Mouse (Mus musculus): ENCODE results near the gene Zfp560. TPM values are rescaled to one million over a fixed set of nuclear protein-coding genes. Genes with fewer than 3 reads are reported as not detected.
"Not testable (repeated sequence)": the region's sequence is repeated elsewhere in the genome, so short reads cannot be mapped to it uniquely, and the experiment has no call there.

Zfp560 gene
- polyA plus RNA-seq, 1 experiment from 2014 or later: 31.0 TPM

GRCm38 (mm10) chr9:20335994-20336393 lies 49.0 kb downstream of the Zfp560 start, which contains the start of gene Olfr18:
Gene Olfr18 (minus strand): TSS chr9:20336094.
- no peak within 1 kb of the TSS for H3K4me2 ChIP-seq (ENCODE audit: low read depth, low read length)
- no peaks in the 10 kb centered on the region for H3K4me1 ChIP-seq (ENCODE audit: control insufficient read depth, insufficient read depth, low read length)
- H3K27me3 ChIP-seq (ENCODE audit: control insufficient read depth, insufficient read depth, low read length): no peaks in the 10 kb centered on the region
- no peaks in the 10 kb centered on the region for H3K9me3 ChIP-seq (replicated peaks; ENCODE audit: control insufficient read depth, low read length)
- H3K36me3 ChIP-seq (ENCODE audit: control insufficient read depth, insufficient read depth): no peaks in the 10 kb centered on the region
- H3K27ac ChIP-seq (ENCODE audit: low read length): no peak within 1 kb of the TSS
- no peak for ATAC-seq (replicated peaks; ENCODE audit: extremely low read depth, insufficient read depth, low FRiP score)
- H3K9ac ChIP-seq (ENCODE audit: low read length): no peak within 1 kb of the TSS
- no peak within 1 kb of the TSS for H3K4me3 ChIP-seq (ENCODE audit: low read length)

GRCm38 (mm10) chr9:20298232-20298631 lies 86.7 kb downstream of the Zfp560 start, which contains the start of gene Olfr873:
Gene Olfr873 (plus strand): TSS chr9:20298532.
- H3K4me1 ChIP-seq (ENCODE audit: control insufficient read depth, insufficient read depth, low read length): no peaks in the 10 kb centered on the region
- H3K9me3 ChIP-seq (replicated peaks; ENCODE audit: control insufficient read depth, low read length): no peaks in the 10 kb centered on the region
- H3K27me3 ChIP-seq (ENCODE audit: control insufficient read depth, insufficient read depth, low read length): no peaks in the 10 kb centered on the region
- no peaks in the 10 kb centered on the region for H3K36me3 ChIP-seq (ENCODE audit: control insufficient read depth, insufficient read depth)
- H3K9ac ChIP-seq (ENCODE audit: low read length): no peak within 1 kb of the TSS
- no peak for ATAC-seq (replicated peaks; ENCODE audit: extremely low read depth, insufficient read depth, low FRiP score)
- H3K4me2 ChIP-seq (ENCODE audit: low read depth, low read length): no peak within 1 kb of the TSS
- no peak within 1 kb of the TSS for H3K27ac ChIP-seq (ENCODE audit: low read length)
- WGBS: 88% methylated on average over 1 of the region's 1 CpGs
- H3K4me3 ChIP-seq (ENCODE audit: low read length): no peak within 1 kb of the TSS

- WGBS: 73% methylated on average over 5 of the region's 5 CpGs
Observed at GRCm38 (mm10) chr9:20295562-20295961, 89.4 kb downstream of the Zfp560 start.

More at GRCm38 (mm10) chr9:20295562-20295961, 89.4 kb downstream of the Zfp560 start:
- not testable (repeated sequence) for H3K36me3 ChIP-seq (ENCODE audit: control insufficient read depth, insufficient read depth); ATAC-seq (replicated peaks; ENCODE audit: extremely low read depth, insufficient read depth, low FRiP score); H3K4me2 ChIP-seq (ENCODE audit: low read depth, low read length); H3K4me3 ChIP-seq (ENCODE audit: low read length); H3K4me1 ChIP-seq (ENCODE audit: control insufficient read depth, insufficient read depth, low read length); H3K27me3 ChIP-seq (ENCODE audit: control insufficient read depth, insufficient read depth, low read length); H3K9ac ChIP-seq (ENCODE audit: low read length); H3K27ac ChIP-seq (ENCODE audit: low read length); H3K9me3 ChIP-seq (replicated peaks; ENCODE audit: control insufficient read depth, low read length)

Other genes starting within 250 kb of the Zfp560 start
- not detected in 2 replicates for gene Olfr870, start 211.1 kb downstream of the Zfp560 start, polyA plus RNA-seq (2015; fragmentation: Nextera tagmentation; extraction: Ambion mirVana)
- gene Olfr871, start 173.0 kb downstream of the Zfp560 start, polyA plus RNA-seq (2015; fragmentation: Nextera tagmentation; extraction: Ambion mirVana): not detected in 2 replicates
- not detected in 2 replicates for gene Olfr872, start 148.1 kb downstream of the Zfp560 start, polyA plus RNA-seq (2015; fragmentation: Nextera tagmentation; extraction: Ambion mirVana)
- gene Olfr39, start 102.8 kb downstream of the Zfp560 start, polyA plus RNA-seq (2015; fragmentation: Nextera tagmentation; extraction: Ambion mirVana): not detected in 2 replicates
- gene Olfr873, start 86.6 kb downstream of the Zfp560 start, polyA plus RNA-seq (2015; fragmentation: Nextera tagmentation; extraction: Ambion mirVana): not detected in 2 replicates
- gene Olfr18, start 49.1 kb downstream of the Zfp560 start, polyA plus RNA-seq (2015; fragmentation: Nextera tagmentation; extraction: Ambion mirVana): not detected in 2 replicates
- 7.8 and 9.1 TPM in 2 replicates for gene Zfp26, start 75.0 kb upstream of the Zfp560 start, polyA plus RNA-seq (2015; fragmentation: Nextera tagmentation; extraction: Ambion mirVana)
- 12.6 and 14.0 TPM in 2 replicates for gene Zfp426, start 107.6 kb upstream of the Zfp560 start, polyA plus RNA-seq (2015; fragmentation: Nextera tagmentation; extraction: Ambion mirVana)
- gene Zfp266, start 136.2 kb upstream of the Zfp560 start, polyA plus RNA-seq (2015; fragmentation: Nextera tagmentation; extraction: Ambion mirVana): 46.1 and 46.2 TPM in 2 replicates
- 11.4 and 12.0 TPM in 2 replicates for gene Zfp846, start 196.1 kb upstream of the Zfp560 start, polyA plus RNA-seq (2015; fragmentation: Nextera tagmentation; extraction: Ambion mirVana)

Data from heart, embryonic 16.5 days (tissue).